Mouse (Mus musculus) hindlimb bud, embryonic 11.5 days (tissue): ENCODE results near the gene Ccdc82.

Experiments used
- DNase-seq: peaks from one replicate; pipeline ENCODE4 v3.0.0-alpha.2; 2012; ENCODE audit warnings: low read depth, low spot score; ENCODE audit errors: extremely low spot score

Gene Ccdc82

DNA sequence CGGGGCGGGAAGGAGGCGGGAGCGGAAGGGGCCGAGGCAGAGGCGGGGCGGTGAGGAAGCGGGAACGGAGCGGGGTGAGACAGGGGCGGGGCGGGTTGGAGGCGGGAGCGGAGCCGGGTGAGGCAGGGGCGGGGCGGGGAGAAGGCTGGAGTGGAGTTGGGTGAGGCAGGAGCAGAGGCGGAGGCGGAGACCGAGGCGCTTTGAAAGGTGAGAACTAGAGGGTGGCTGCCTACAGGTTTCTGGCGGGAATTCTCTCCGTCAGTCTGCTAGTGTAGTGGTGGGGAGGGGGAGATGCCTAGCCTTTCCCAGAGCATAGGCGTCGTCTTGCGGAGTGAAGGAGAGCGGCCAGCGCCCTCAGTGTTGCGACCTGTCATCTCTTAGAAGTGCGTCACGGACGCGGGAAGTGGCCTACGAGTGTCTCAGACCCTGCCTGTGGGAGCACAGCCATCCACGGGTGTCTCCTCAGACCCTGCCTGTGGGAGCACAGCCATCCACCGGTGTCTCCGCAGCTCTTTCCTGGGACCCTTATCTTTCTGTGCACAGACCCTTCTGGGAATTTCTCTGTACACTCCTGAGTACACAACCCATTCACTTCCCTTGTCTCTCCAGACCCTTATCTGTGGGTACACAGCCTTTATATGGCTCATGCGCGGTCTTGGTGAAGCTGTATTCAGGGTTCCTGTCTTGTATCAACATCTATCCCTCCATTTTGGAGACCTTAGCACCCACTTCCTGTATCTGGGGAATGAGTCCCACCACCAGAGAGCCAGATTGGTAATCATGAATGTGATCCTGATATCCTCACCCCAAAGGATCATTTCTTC, at the start of gene Ccdc82:
TSS of gene Ccdc82 (plus strand) at position 141 of the 824 bp plus-strand sequence.
- DNase-seq, result no peak

- no peak for DNase-seq
These were observed 46.7 kb upstream of the Ccdc82 start for GRCm38 (mm10) chr9:13200079-13200478.

DNA sequence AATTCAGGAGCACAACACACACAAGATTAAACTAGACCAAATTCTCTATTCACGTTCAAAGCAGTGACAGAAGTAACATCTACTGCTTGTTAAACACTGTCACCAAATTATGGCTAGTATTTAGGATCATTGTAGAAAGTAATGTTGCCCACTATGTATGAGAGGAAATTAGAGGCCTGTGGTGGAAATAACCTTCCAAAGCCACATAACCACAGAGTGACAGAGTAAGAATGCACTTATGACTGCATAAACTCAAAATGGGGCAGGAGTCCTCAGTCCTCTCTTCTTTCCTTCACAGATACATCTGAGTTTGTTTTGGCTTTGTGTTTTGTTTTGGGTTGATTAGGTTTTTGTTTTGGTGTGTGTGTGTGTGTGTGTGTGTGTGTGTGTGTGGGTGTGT, 43.6 kb upstream of the Ccdc82 start:
- DNase-seq, result no peak

DNA sequence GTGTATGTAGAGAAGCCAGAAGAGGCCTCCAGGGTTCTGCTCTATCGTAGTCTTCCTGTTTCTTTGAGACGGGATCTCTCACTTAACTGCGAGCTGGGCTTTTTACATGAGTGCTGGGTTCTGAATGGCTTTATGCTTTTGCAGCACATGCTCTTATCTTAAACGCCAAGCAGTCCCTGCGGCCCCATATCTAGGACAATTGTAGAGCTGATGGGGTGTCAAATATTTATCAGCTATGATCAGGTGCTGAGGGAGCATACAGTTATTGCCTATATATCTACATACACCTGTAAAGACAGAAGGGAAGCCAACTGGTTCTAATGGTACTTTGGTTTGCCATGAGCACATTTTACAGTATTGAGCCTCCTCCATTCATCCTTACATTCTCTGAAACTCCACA, 43.1 kb upstream of the Ccdc82 start:
- no peak for DNase-seq

- DNase-seq, result no peak
These were observed 40.4 kb upstream of the Ccdc82 start for GRCm38 (mm10) chr9:13206369-13206768.

DNA sequence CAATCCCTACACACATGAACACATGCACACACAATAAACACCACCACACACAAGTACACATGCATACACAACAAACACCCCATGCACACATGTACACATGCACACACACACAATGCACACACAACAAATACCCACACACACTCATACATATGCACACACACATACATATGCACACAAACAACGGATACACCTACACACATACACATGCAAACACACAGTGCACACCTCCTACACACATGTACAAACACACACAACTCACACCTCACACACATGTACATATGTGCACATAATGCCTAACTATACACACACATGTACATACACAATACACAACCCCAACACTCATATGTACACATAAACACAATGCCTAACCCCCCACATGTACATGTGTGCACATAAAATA, 20.9 kb upstream of the Ccdc82 start:
- no peak for DNase-seq

DNA sequence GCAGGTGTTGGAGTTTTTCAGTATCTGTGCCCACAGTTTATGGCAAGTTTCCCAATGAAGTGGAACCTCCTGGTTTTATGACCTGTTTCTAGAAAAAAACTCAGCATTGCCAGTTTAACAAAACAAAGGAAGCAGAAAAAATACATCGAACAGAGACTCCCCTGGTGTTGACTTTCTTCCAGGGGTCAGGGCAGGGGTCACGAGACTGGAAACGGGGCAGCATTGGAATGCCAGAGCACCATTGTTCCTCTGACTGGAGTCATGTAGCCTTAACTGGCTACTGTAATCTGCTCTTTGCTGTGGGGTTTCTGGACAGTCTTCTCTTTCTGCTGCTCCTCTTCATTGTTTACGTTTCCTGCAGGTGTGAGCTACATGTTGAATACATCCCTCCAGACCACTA, 16.2 kb upstream of the Ccdc82 start:
- DNase-seq, result no peak

- peak; percentile 56 for DNase-seq
These were observed 15.1 kb upstream of the Ccdc82 start for GRCm38 (mm10) chr9:13231545-13232216.

GRCm38 (mm10) chr9:13242321-13242720, 4.4 kb upstream of the Ccdc82 start:
- DNase-seq, result no peak

DNA sequence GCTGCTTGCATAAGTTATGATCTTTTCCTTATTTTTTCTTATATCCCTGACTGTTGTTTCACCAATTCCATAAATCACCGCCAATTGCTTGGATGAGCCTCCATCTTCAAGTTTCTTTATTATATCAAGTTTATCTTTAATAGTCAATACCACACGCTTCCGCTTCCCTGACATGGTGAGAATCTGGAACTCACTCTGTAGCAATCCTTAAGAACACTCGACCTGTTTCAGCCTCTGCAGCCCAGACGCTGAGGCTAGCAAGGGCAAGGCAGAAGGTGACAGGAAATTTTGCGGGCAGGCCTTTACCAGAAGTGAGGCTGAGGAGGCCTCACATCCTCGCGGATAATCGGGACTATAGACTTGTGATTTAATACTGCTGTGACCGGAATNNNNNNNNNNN, 1.3 kb upstream of the Ccdc82 start, which contains the start of gene Jrkl:
TSS of gene Jrkl (minus strand) at position 349 of the 400 bp plus-strand sequence.
- no peak for DNase-seq

DNA sequence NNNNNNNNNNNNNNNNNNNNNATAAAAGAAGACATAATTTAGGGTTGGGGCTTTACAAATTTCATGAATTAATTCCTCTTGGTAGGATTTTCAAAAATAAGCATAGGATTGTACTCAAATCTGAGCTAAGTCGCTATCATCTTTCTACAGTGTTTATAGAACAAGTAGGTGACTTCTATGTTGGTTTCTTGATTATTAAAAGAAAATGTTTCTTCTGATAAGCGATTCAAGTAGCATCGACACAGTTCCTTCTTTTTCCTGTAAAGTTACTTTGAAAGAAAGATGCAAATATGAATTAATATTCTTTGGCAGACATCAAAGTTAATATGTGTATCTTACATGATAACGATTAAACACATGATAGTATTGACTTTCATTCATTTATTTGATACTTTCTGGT, 1.3 kb downstream of the Ccdc82 start:
- no peak for DNase-seq

DNA sequence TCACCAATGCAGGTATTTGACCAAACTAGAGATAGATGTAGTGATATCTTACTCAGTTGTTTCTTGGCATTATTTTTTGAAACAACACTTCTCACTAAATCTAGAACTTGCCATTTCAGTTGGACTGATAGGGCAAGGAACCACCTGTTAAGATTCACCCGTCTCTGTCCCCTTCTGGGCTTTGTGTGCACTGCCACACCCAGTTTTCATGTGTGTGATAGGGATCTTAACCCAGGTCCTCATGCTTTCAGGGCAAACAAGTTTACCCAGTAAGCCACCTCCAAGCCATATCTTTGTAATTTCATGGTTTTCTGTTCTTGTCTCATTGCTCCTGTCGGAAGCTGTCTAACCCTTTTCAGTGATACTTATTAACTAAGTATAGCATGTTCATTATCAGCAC, 4.5 kb downstream of the Ccdc82 start:
- DNase-seq, result no peak

DNA sequence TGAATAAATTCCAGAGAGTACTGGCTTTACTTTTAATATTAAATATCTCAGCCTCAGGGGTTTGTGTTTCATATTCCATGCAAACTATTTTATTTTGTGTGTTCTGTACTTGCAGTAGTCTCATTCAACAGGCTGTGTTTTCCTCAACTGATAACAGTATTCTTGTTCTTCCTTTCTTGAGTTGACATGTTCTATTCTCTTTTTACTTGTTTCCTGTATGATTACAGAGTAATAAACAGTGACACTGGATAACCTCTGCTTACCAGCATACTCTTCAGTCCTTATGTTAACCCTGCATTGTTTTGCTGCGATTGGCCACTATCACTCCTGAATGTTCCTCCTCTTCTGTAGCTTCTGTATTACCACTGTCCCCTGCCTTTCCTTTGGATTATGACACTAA, 10.0 kb downstream of the Ccdc82 start:
- DNase-seq, result no peak

GRCm38 (mm10) chr9:13258173-13258572, 11.4 kb downstream of the Ccdc82 start:
- no peak for DNase-seq

DNA sequence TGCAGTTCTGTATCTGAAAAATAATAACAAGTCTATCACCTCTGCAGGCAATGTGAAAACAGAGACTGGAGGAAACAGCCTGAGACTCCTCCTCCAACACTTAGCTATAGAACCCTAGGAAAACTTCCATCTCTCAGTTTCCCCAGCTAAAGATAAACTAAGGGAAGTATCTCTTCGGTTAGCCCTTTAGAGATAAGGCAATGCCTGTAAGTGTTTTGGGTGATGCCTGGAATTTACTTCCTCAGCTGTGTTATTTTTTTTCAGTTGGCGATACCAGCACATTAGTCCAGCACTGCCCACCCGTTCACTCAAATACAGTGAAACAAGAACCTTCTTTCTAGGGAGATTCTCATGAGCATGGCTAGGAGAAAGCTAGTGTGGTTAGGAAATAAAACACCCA, 14.2 kb downstream of the Ccdc82 start:
- no peak for DNase-seq

- no peak for DNase-seq
These were observed 26.5 kb downstream of the Ccdc82 start for GRCm38 (mm10) chr9:13273219-13273618.

DNA sequence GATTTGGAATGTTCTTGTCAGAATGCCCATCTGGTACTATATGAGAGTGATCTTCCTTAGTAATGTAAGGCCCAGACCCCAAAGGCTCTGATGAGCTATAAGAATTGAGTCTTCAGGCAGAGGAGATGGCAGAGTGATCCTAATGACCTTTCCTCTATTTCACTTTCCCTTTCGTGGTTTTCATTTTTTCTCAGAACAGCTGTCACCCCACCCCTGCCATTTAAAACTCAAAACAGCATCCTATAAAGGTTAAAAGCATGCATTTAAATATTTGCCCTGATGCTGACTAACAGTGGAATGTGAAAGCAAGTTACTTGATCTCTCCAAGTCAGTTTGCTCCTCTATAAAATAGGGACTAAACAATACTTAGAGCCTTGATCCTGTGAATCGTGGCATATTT, 40.7 kb downstream of the Ccdc82 start:
- no peak for DNase-seq

DNA sequence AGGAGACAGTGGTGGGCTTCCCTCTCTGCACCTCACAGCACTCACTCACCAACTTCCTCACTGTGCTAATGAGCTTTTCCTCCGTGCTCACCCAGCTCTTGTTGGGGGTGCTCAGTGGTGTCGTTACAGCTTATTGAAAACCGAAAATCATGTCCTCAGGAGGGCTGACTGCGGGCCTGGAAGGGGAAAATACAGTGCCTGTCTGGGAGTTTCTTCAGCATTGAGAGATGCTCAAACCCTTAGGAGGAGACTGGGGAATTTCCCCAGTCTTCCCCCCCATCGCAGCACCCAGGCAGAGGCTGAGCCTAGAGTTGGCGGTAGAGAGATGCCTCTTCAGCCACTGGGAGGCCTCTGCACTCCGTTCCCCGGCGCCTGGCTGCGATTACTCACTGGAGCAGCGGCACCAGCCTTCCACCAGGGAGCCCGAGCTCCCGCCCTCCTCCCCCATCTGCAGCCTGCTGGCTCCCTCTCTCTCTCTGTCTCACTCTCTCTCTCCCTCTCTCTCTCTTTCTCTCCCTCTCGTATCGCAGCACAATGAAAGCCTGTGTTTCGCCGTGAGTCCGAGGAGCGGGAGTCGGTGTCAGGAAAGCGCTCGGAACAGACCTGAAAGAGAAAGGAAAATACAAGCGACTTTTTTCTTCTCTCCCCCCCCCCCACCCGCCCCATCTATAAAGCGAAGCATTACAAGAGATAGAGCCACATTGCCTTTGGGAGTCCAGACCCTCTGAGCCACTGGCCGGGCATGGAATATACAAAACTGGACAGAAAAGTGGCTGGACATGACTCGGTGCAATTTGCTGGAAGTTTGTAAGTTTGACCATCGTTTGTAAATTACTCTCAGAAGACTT, 49.7 kb downstream of the Ccdc82 start:
- no peak for DNase-seq

- DNase-seq, result no peak
These were observed 50.4 kb downstream of the Ccdc82 start for GRCm38 (mm10) chr9:13297122-13297667.

DNA sequence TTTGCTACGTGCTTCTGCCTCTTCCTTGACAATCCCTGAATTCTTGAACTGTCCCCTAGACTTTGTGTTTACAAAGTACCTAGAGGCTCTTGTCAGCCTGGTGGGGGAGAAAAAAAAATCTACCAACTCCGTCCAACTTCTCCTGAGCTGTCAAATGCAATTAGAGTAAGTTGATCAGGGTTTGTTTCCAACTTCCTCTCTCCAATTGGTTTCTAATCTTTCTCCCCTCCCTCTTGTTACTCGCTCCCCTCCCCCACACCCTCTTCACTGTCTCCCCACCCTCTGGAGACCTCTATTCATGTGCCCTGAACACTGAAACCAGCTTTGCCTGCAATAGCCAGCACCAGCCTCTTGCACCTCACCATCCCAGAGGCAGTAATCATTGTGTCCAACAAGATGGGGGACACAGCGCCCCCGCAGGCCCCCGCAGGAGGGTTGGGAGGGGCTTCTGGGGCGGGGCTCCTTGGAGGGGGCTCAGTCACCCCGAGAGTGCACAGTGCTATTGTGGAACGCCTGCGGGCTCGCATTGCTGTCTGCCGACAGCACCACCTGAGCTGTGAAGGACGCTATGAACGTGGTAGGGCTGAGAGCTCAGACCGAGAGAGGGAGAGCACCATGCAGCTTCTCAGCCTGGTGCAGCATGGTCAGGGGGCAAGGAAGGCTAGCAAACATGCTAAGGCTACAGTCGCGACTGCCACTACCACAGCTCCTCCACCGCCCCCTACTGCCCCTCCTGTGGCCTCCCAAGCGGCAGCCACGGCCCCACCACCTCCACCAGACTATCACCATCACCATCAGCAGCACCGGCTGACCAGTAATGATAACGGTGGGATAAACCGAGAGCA, 51.1 kb downstream of the Ccdc82 start, which contains the start of gene Maml2:
TSS of gene Maml2 (plus strand) at position 290 of the 845 bp plus-strand sequence.
- no peak for DNase-seq
